Mouse (Mus musculus) G1E (cell line): Measurements from ENCODE around the gene Atg10. TPM values are rescaled to one million over a fixed set of nuclear protein-coding genes. Genes with fewer than 3 reads are reported as not detected.
A peak's percentile ranks its signal among the peaks of the same experiment; 100 is the strongest.
"Not testable (repeated sequence)": the region's sequence is repeated elsewhere in the genome, so short reads cannot be mapped to it uniquely, and the experiment has no call there.

Experiments used
- ATAC-seq: 2 replicates; pipeline ENCODE4 v1.8.0; 2016; ENCODE audit warnings: mild to moderate bottlenecking; ENCODE audit not compliant: insufficient number of reproducible peaks, poor library complexity, low FRiP score, severe bottlenecking; ENCODE audit errors: extremely low read depth
- DNase-seq: peaks from one replicate; pipeline ENCODE4 v3.0.0; 2012; ENCODE audit warnings: low spot score
- H3K27me3 ChIP-seq: 2 replicates; pipeline ENCODE4 v1.6.1; 2012; ENCODE audit warnings: mild to moderate bottlenecking, low read length, inconsistent platforms; ENCODE audit not compliant: insufficient read depth
- H3K36me3 ChIP-seq: replicated peaks from 2 replicates; pipeline ENCODE3; 2012; ENCODE audit warnings: mild to moderate bottlenecking, inconsistent platforms
- H3K4me1 ChIP-seq: 2 replicates; pipeline ENCODE4 v1.6.1; 2012; ENCODE audit warnings: low read depth, low read length, inconsistent platforms, mixed read lengths; ENCODE audit not compliant: insufficient read depth
- H3K4me3 ChIP-seq: 2 replicates; pipeline ENCODE4 v1.5.1; 2012; ENCODE audit warnings: low read depth, mild to moderate bottlenecking, inconsistent platforms, low read length, moderate library complexity, mixed read lengths
- H3K9me3 ChIP-seq: replicated peaks from 2 replicates; pipeline ENCODE4 v1.6.1; 2012; ENCODE audit warnings: inconsistent platforms
- CTCF ChIP-seq: IDR thresholded peaks from 2 replicates; pipeline ENCODE4 v1.5.1; 2012; ENCODE audit warnings: low read depth, low read length, inconsistent platforms, mixed read lengths
- GATA1 ChIP-seq: IDR thresholded peaks from 2 replicates; pipeline ENCODE4 v1.6.1; 2012; ENCODE audit warnings: borderline replicate concordance, low read length, inconsistent platforms, mixed read lengths
- GATA2 ChIP-seq: IDR thresholded peaks from 2 replicates; pipeline ENCODE4 v1.6.1; 2012; ENCODE audit warnings: low read depth, low read length, inconsistent platforms, borderline replicate concordance
- POLR2AphosphoS5 ChIP-seq: IDR thresholded peaks from 2 replicates; pipeline ENCODE4 v1.6.1; 2012; ENCODE audit warnings: low read depth, low read length, inconsistent platforms; ENCODE audit not compliant: insufficient replicate concordance
- TAL1 ChIP-seq: conservative IDR thresholded peaks from 2 replicates; pipeline ENCODE4 v1.6.1; 2012; ENCODE audit warnings: low read depth, low read length, inconsistent platforms, mixed read lengths
- polyA plus RNA-seq: library from polyadenylated mRNA; stranded (reverse); fragments of >175 nt; gene quantifications from 2 replicates; pipeline ENCODE4 v1.2.3, GENCODE M21; 2012
- total RNA-seq, 2 experiments: library from RNA; stranded (forward) in 1 of 2; stranded (reverse) in 1 of 2; fragments of 200-1000 nt in 1 of 2; fragments of >200 nt in 1 of 2; fragmentation: Nextera tagmentation in 1 of 2; gene quantifications; 2 replicates each; pipeline ENCODE4 v1.2.3; 2014 to 2017

Atg10 gene
- total and polyA plus RNA-seq, 3 experiments: 0.28 to 23.3 (median 10.1) TPM

GRCm38 (mm10) chr13:90933256-90933655 is 290.5 kb downstream of the Atg10 start:
- no peak overlapping the region for H3K4me3 ChIP-seq
- H3K36me3 ChIP-seq: peaks cover 7% of the 10 kb centered on the region
- ATAC-seq (no peak), DNase-seq (no peak)
- TF ChIP-seq POLR2AphosphoS5 (no peak), GATA2 (no peak), GATA1 (no peak), CTCF (no peak)
- no peaks in the 10 kb centered on the region for H3K9me3 ChIP-seq
- no peaks in the 10 kb centered on the region for H3K27me3 ChIP-seq
- H3K4me1 ChIP-seq: peaks cover 15% of the 10 kb centered on the region

DNA sequence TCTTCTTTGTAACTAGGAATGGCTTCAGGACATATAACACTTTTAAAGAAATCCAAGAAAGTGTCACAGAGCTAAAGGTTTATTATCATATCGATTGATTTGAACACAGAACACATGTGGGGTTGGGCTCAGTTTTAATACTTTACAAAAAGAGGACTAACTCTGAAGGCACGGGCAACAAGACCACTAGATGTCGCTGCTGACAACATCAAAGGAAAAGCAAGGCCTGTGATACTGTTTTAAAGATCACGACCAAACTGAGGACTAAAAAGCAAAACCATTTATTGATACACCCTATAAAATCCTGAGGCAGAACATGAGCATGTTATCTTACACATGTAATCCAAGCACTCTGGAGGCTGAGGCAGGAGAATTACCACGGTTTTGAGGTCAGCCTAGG is 293.9 kb downstream of the Atg10 start:
- Histone ChIP-seq H3K36me3 (peaks cover 33% of the 10 kb centered on the region), H3K9me3 (no peaks in the 10 kb centered on the region), H3K4me3 (no peak overlapping the region), H3K27me3 (no peaks in the 10 kb centered on the region), H3K4me1 (peaks cover 38% of the 10 kb centered on the region)
- no peak for TF ChIP-seq GATA1
- TF ChIP-seq TAL1: no peak
- TF ChIP-seq GATA2: no peak
- peak; percentile 60 for TF ChIP-seq CTCF
- TF ChIP-seq POLR2AphosphoS5: no peak
- ATAC-seq: no peak
- peak; percentile 31 for DNase-seq

DNA sequence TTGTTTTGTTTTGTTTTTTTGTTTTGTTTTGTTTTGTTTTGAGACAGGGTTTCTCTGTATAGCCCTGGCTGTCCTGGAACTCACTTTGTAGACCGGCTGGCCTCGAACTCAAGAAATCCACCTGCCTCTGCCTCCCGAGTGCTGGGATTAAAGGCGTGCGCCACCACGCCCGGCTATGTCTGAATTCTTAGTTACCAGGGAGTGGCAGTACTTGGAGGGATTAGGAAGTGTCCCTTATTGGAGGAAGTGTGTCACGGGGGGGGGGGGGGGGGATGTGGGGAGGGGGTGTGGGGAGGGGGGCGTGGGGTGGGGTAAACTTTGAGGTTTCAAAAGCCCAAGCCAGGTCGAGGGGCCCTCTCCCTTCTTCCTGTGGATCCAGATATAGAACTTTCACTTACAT is 295.5 kb downstream of the Atg10 start:
- Histone ChIP-seq H3K36me3 (peaks cover 36% of the 10 kb centered on the region), H3K4me1 (peaks cover 40% of the 10 kb centered on the region)
- not testable (repeated sequence) for ATAC-seq, H3K4me3 ChIP-seq, H3K9me3 ChIP-seq, H3K27me3 ChIP-seq, DNase-seq

DNA sequence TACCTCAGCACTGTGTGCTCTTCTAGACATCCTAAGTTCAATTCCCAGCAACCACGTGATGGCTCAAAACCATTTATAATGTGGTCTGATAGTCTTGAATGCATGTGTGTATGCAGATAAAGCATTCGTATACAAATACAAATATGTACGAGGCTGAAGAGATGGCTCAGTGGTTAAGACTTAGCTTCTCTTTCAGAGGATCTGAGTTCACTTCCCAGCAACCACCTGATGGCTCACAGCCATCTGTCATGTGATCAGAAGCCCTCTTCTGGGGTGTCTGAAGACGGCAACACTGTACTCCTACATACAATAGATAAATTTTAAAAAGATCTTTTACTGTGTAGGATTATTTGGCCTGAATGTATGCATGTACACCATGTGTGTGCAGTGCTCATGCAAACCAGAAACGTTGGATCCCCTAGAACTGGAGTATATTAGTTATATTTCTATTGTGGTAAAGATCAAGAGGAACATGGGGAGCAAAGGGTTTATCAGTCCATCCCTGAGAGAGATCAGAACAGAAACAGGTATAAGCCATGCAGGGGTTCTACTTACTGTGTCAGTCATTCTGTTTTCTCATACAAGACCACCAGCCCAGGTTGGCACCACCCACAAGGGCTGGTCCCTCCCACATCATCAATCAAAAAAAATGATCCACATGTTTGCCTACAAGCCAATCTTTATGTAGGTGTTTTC is 296.7 kb downstream of the Atg10 start:
- H3K36me3 ChIP-seq: peaks cover 36% of the 10 kb centered on the region
- ATAC-seq (no peak), DNase-seq (no peak)
- H3K9me3 ChIP-seq: no peaks in the 10 kb centered on the region
- TF ChIP-seq TAL1: no peak
- TF ChIP-seq GATA2: no peak
- TF ChIP-seq GATA1: no peak
- TF ChIP-seq POLR2AphosphoS5: peak; percentile 22; the same call in 1 of the 2 replicates
- TF ChIP-seq CTCF: no peak
- no peak overlapping the region for H3K4me3 ChIP-seq
- H3K27me3 ChIP-seq: no peaks in the 10 kb centered on the region
- peaks cover 38% of the 10 kb centered on the region for H3K4me1 ChIP-seq

- Histone ChIP-seq H3K36me3 (peaks cover 36% of the 10 kb centered on the region), H3K27me3 (no peaks in the 10 kb centered on the region), H3K4me3 (no peak overlapping the region), H3K4me1 (peaks cover 38% of the 10 kb centered on the region), H3K9me3 (no peaks in the 10 kb centered on the region)
- peak; percentile 61 for ATAC-seq
- no peak for DNase-seq
- TF ChIP-seq GATA2 (no peak), CTCF (no peak), GATA1 (no peak), POLR2AphosphoS5 (no peak), TAL1 (no peak)
Observed at GRCm38 (mm10) chr13:90926125-90926765, 297.5 kb downstream of the Atg10 start.

- Histone ChIP-seq H3K36me3 (peaks cover 33% of the 10 kb centered on the region), H3K4me3 (peak overlapping the region; percentile 11; the same call in 1 of the 2 replicates)
- ATAC-seq: no peak
Observed at GRCm38 (mm10) chr13:90925191-90925590, 298.6 kb downstream of the Atg10 start.

More at GRCm38 (mm10) chr13:90925191-90925590, 298.6 kb downstream of the Atg10 start:
- H3K4me1 ChIP-seq: peaks cover 35% of the 10 kb centered on the region
- no peaks in the 10 kb centered on the region for H3K27me3 ChIP-seq
- H3K9me3 ChIP-seq: no peaks in the 10 kb centered on the region
- DNase-seq: no peak
- TF ChIP-seq POLR2AphosphoS5 (no peak), GATA1 (no peak), TAL1 (no peak)
